Mouse (Mus musculus) liver, adult 2 months (tissue): Measurements from ENCODE around the gene Ltbp2.

Experiments
- CTCF ChIP-seq: fragments of 200-500 bp; IDR thresholded peaks from 2 replicates; pipeline ENCODE4 v1.5.1; 2011; ENCODE audit warnings: low read depth, low read length, control low read depth
- POLR2A ChIP-seq: fragments of 200-500 bp; IDR thresholded peaks from 2 replicates; pipeline ENCODE4 v1.6.1; 2011; ENCODE audit warnings: low read length, control low read depth; ENCODE audit not compliant: insufficient read depth; ENCODE audit errors: extremely low read depth

GRCm38 (mm10) chr12:84854392-84855033 is 21.8 kb downstream of the Ltbp2 start:
- TF ChIP-seq CTCF, result no peak
- no peak for TF ChIP-seq POLR2A
